8 mouse cellular contexts compared by ENCODE assay signal in genomic region chr2:32586871-32587351, GRCm38 (mm10). TPM values are rescaled to one million over a fixed set of nuclear protein-coding genes. Genes with fewer than 3 reads are reported as not detected.
DNase-seq lines count a peak whose midpoint lies in the region; ATAC-seq and TF ChIP-seq lines count a peak whose summit lies in the region.

Gene St6galnac4 (plus strand): TSS chr2:32587095.

- H3K9ac ChIP-seq in ES-Bruce4 (ENCODE audit: low read depth, poor library complexity, severe bottlenecking), result peak within 1 kb of the TSS; percentile 58
- peak within 1 kb of the TSS; percentile 65 for H3K9ac ChIP-seq in forebrain, embryonic 12.5 days
- H3K9ac ChIP-seq in heart, embryonic 16.5 days (ENCODE audit: low read length), result peak within 1 kb of the TSS; percentile 83
- peak within 1 kb of the TSS; percentile 60 for H3K9ac ChIP-seq in liver, embryonic 16.5 days (ENCODE audit: low read depth, low read length)
- H3K9ac ChIP-seq in neural tube, embryonic 12.5 days, result peak within 1 kb of the TSS; percentile 58

- ATAC-seq in forebrain, embryonic 12.5 days (ENCODE audit: low FRiP score), result peak; percentile 85
- ATAC-seq in heart, embryonic 16.5 days (replicated peaks; ENCODE audit: extremely low read depth, insufficient read depth, low FRiP score), result peak; percentile 88
- ATAC-seq in liver, embryonic 16.5 days (ENCODE audit: low read depth), result peak; percentile 85
- ATAC-seq in neural tube, embryonic 12.5 days (ENCODE audit: low FRiP score, low read depth), result peak; percentile 69

- no peak for TF ChIP-seq EP300 in ES-Bruce4 (IDR thresholded peaks at IDR 0.05; ENCODE audit: insufficient read depth, low read depth, low read length)

- no peaks in the 10 kb centered on the region for H3K9me3 ChIP-seq in ES-Bruce4 (replicated peaks; ENCODE audit: control insufficient read depth, insufficient read depth, low read length, poor library complexity, severe bottlenecking)
- H3K9me3 ChIP-seq in forebrain, embryonic 12.5 days, result no peaks in the 10 kb centered on the region
- H3K9me3 ChIP-seq in heart, embryonic 16.5 days (replicated peaks; ENCODE audit: control insufficient read depth, low read length), result no peaks in the 10 kb centered on the region
- no peaks in the 10 kb centered on the region for H3K9me3 ChIP-seq in liver, embryonic 16.5 days (replicated peaks; ENCODE audit: control insufficient read depth, low read length)
- no peaks in the 10 kb centered on the region for H3K9me3 ChIP-seq in neural tube, embryonic 12.5 days

- peak within 1 kb of the TSS; percentile 72 for H3K4me3 ChIP-seq in ES-Bruce4 (ENCODE audit: low read depth, low read length)
- H3K4me3 ChIP-seq in forebrain, embryonic 12.5 days (replicated peaks), result peak within 1 kb of the TSS; percentile 53
- H3K4me3 ChIP-seq in heart, embryonic 16.5 days (ENCODE audit: low read length), result peak within 1 kb of the TSS; percentile 72
- peak within 1 kb of the TSS; percentile 66 for H3K4me3 ChIP-seq in liver, embryonic 16.5 days (ENCODE audit: low read depth, low read length)
- H3K4me3 ChIP-seq in neural tube, embryonic 12.5 days, result peak within 1 kb of the TSS; percentile 44

- peaks cover 2% of the 10 kb centered on the region for H3K4me1 ChIP-seq in ES-Bruce4 (ENCODE audit: control insufficient read depth, insufficient read depth, low read length)
- H3K4me1 ChIP-seq in forebrain, embryonic 12.5 days, result peaks cover 30% of the 10 kb centered on the region
- peaks cover 24% of the 10 kb centered on the region for H3K4me1 ChIP-seq in heart, embryonic 16.5 days (ENCODE audit: control insufficient read depth, insufficient read depth, low read length)
- H3K4me1 ChIP-seq in liver, embryonic 16.5 days (ENCODE audit: control insufficient read depth, low read depth, low read length), result peaks cover 24% of the 10 kb centered on the region
- peaks cover 14% of the 10 kb centered on the region for H3K4me1 ChIP-seq in neural tube, embryonic 12.5 days

- no peaks in the 10 kb centered on the region for H3K36me3 ChIP-seq in ES-Bruce4 (ENCODE audit: control insufficient read depth, insufficient read depth, low read length, poor library complexity, severe bottlenecking)
- H3K36me3 ChIP-seq in forebrain, embryonic 12.5 days (replicated peaks), result no peaks in the 10 kb centered on the region
- H3K36me3 ChIP-seq in heart, embryonic 16.5 days (ENCODE audit: control insufficient read depth, insufficient read depth), result no peaks in the 10 kb centered on the region
- no peaks in the 10 kb centered on the region for H3K36me3 ChIP-seq in liver, embryonic 16.5 days (ENCODE audit: control insufficient read depth, insufficient read depth)
- H3K36me3 ChIP-seq in neural tube, embryonic 12.5 days, result no peaks in the 10 kb centered on the region; the same call in 1 of the 2 replicates

- peak; percentile 18 for TF ChIP-seq CTCF in ES-Bruce4 (IDR thresholded peaks at IDR 0.05; ENCODE audit: low read depth, low read length)

- no peak for TF ChIP-seq POLR2A in ES-Bruce4 (IDR thresholded peaks at IDR 0.05; ENCODE audit: insufficient read depth, low read length)

- WGBS in forebrain, embryonic 12.5 days, result under 1% methylated on average over 38 of the region's 38 CpGs
- under 1% methylated on average over 37 of the region's 38 CpGs for WGBS in heart, embryonic 16.5 days
- WGBS in liver, embryonic 16.5 days (ENCODE audit: insufficient replicate concordance), result 0% methylated on average over 38 of the region's 38 CpGs
- WGBS in neural tube, embryonic 12.5 days, result 1% methylated on average over 38 of the region's 38 CpGs

- H3K4me2 ChIP-seq in forebrain, embryonic 12.5 days, result peak within 1 kb of the TSS; percentile 77
- H3K4me2 ChIP-seq in heart, embryonic 16.5 days (ENCODE audit: low read depth, low read length), result peak within 1 kb of the TSS; percentile 74
- H3K4me2 ChIP-seq in liver, embryonic 16.5 days (ENCODE audit: low read depth, low read length), result peak within 1 kb of the TSS; percentile 75
- peak within 1 kb of the TSS; percentile 67 for H3K4me2 ChIP-seq in neural tube, embryonic 12.5 days (replicated peaks)

- peak within 1 kb of the TSS; percentile 9; the same call in 1 of the 2 replicates for H3K27ac ChIP-seq in ES-Bruce4 (ENCODE audit: insufficient read depth, low read length)
- H3K27ac ChIP-seq in forebrain, embryonic 12.5 days, result peak within 1 kb of the TSS; percentile 19; the same call in 1 of the 2 replicates
- H3K27ac ChIP-seq in heart, embryonic 16.5 days (ENCODE audit: low read length), result peak within 1 kb of the TSS; percentile 72
- 0 out of 2 replicates have a peak within 1 kb of the TSS, but pooled peaks have one; percentile 19 for H3K27ac ChIP-seq in liver, embryonic 16.5 days (ENCODE audit: low read length)
- no peak within 1 kb of the TSS for H3K27ac ChIP-seq in neural tube, embryonic 12.5 days

- DNase-seq in c-Kit-positive CD71-positive TER-119-positive erythroid progenitor cells, embryonic 14.5 days (ENCODE audit: low spot score), result peak; percentile 86
- DNase-seq in kidney, postnatal 36 days, result peak; percentile 93 to 94
- peak; percentile 90 for DNase-seq in telencephalon, adult 2 months (ENCODE audit: low read depth, low spot score)

- H3K27me3 ChIP-seq in ES-Bruce4 (ENCODE audit: control insufficient read depth, insufficient read depth, low read length, poor library complexity, severe bottlenecking), result no peaks in the 10 kb centered on the region
- peaks cover 9% of the 10 kb centered on the region for H3K27me3 ChIP-seq in forebrain, embryonic 12.5 days
- H3K27me3 ChIP-seq in heart, embryonic 16.5 days (ENCODE audit: control insufficient read depth, insufficient read depth, low read length), result no peaks in the 10 kb centered on the region; the same call in 1 of the 2 replicates
- H3K27me3 ChIP-seq in liver, embryonic 16.5 days (ENCODE audit: control insufficient read depth, insufficient read depth, low read depth, low read length), result no peaks in the 10 kb centered on the region
- peaks cover 5% of the 10 kb centered on the region; the same call in 1 of the 2 replicates for H3K27me3 ChIP-seq in neural tube, embryonic 12.5 days (replicated peaks)

RNA-seq across cellular contexts. Expression of gene St6galnac4, which starts in this region (rescaled TPM):
- polyA plus RNA-seq in ES-Bruce4 (2011; ENCODE audit: insufficient read depth, insufficient read length, low read depth, missing spikeins), result 9.4 and 9.7 TPM in 2 replicates
- polyA plus RNA-seq in forebrain, embryonic 12.5 days (2016; fragmentation: Nextera tagmentation; extraction: Ambion mirVana), result 15.1 and 17.0 TPM in 2 replicates
- polyA plus RNA-seq in heart, embryonic 16.5 days (2015; fragmentation: Nextera tagmentation; extraction: Ambion mirVana), result 40.6 and 40.7 TPM in 2 replicates
- polyA plus RNA-seq in liver, embryonic 16.5 days (2015; fragmentation: Nextera tagmentation; extraction: Ambion mirVana), result 6.0 and 7.4 TPM in 2 replicates
- 20.4 and 21.4 TPM in 2 replicates for polyA plus RNA-seq in neural tube, embryonic 12.5 days (2016; fragmentation: Nextera tagmentation; extraction: Ambion mirVana)
